Mouse (Mus musculus): ENCODE data around the gene Pcp2. TPM values are rescaled to one million over a fixed set of nuclear protein-coding genes. Genes with fewer than 3 reads are reported as not detected.

Gene Pcp2
- polyA plus RNA-seq, 1 experiment, result not detected

DNA sequence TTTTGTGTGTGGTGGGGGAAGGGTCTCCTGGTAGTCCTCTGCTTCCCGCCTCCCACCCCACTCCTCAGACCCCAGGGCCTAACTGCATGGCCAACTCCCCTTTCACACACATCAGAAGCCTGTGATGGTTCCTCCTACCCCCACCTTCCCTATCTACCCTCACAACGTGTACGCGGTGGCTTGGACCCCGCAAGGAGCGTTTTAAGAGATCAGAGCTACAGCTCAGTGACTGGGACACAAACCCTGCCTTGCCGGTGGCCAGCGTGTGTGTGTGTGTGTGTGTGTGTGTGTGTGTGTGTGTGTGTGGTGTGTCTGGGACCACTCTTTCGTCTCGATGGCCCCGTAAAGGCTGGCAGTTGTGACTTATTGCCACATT is 37.1 kb downstream of the Pcp2 start:
- TF ChIP-seq GATA1 (IDR thresholded peaks at IDR 0.05; ENCODE audit: low read length), result no peak

DNA sequence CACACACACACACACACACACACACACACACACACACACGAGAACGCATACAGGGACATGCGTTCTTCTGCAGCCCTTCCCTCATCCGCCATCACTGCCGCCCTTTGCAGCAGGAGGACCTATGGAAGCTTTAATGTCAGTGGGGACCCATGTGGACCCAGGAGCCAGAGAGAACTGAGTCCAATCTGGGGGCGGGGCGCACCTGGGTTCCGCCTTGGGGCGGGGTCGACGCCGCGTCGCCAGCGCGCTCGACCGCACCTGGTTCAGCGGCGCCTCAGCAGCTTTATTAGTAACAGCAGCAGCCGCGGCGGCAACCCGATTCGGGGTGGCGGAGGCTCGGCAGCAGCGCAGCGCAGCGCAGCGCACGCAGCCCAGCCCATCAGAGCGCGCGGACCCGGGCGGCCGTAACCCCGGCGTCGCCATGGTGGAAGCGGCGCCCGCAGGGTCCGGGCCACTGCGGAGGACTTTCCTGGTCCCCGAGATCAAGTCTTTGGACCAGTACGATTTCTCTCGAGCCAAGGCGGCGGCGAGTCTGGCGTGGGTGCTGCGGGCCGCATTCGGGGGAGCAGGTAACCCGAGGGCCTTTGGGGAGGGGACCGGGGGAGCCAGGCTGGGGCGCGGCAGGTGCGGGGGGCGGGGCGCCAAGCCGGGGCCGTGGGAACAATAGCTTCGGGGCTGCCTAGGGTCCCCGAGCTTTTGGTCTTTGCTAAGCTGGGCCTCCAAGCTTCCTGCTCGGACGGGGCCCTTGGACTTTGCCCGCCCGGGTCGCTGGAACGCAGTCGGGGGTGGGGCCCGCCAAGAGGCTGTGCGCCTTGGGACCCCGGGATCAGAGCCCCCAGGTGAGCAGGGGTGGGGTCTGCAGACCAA is 37.7 kb downstream of the Pcp2 start:
- no peak for TF ChIP-seq GATA1 (IDR thresholded peaks at IDR 0.05; ENCODE audit: low read length)

DNA sequence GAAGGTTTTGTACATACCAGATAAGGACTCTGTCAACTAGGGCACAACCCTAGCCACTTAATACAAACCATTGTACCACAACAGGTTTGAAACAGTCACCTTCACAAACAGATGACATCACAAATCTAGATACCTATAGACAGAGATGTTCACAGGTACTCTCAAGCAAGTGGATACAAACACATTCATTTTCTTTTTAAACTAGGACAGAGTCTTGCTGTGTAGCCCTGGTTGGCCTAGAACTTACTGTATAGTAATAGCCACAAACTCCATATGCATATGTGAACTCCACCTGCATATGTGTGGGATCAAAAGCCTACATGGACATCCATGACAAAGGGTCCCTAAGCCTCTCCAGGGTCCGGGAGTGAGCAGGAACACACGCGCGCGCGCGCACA is 38.4 kb downstream of the Pcp2 start, which contains the start of gene Camsap3:
Gene Camsap3, plus strand, starts transcription at position 301 of the 398 bp plus-strand sequence.
- no peak for TF ChIP-seq GATA1 (IDR thresholded peaks at IDR 0.05; ENCODE audit: low read length)

DNA sequence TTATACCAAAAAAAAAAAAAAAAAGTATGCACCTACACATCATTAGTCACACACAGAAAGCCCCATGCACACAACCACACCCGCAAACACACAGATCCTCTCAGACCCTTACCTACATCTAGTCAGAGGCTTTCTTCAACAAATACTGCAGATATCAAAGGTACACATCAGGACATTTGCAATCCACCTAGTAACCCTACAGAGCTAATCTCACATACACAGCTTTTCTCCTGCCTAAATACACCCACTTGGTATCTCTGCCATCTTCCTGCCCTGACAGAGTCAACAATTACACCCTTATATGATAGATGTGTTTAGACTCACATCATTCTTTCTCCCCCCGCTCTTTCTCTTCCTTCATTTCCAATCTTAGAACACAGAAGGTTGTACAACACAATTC is 38.9 kb downstream of the Pcp2 start:
- TF ChIP-seq GATA1 (IDR thresholded peaks at IDR 0.05; ENCODE audit: low read length), result no peak

DNA sequence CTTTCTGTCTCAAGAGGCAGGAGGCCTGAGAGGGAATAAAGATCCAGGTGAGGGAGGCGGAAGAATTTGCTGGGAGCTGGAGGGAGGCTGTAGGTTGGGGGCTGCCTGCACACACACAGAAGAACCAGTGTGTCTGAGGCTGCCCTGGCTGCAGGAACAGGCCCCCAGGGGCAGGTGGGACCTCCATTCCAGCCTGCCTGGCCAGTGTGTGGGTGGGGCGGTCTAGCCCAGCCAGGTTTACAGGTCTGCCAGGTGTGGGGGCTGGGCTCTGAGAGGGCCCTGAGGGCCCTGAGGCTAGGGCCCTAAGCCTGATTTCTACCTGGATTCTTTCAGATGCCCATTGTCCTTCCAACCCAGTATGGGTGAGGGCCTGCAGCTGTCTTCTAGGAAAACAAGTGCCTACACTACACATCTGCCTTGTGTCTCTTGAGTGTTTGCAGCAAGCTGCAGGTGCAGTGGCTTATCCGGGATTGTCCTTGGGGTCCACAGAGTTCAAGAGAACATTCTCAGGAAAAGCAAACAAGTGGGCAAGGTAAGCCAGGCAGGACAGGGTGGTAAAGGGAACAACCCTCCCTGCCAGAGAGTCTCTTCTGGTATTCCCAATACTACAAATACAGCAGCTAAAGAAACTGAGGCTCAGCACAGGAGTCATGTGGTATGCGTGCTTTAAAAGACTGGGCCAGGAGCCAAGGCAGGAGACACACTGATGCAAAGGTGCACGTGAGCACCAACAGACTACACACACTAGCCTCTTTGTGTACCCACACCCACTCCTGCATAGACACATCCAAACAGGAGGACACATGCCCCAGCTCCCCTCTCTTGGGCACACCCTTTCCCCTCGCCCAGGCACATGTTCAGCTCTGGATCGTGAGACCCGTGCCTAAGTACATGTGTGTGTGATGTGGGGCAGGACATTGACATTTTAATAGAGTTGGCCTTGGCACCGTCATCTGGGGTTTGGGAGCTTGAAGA is 45.7 kb downstream of the Pcp2 start:
- no peak for TF ChIP-seq GATA1 (IDR thresholded peaks at IDR 0.05; ENCODE audit: low read length)

DNA sequence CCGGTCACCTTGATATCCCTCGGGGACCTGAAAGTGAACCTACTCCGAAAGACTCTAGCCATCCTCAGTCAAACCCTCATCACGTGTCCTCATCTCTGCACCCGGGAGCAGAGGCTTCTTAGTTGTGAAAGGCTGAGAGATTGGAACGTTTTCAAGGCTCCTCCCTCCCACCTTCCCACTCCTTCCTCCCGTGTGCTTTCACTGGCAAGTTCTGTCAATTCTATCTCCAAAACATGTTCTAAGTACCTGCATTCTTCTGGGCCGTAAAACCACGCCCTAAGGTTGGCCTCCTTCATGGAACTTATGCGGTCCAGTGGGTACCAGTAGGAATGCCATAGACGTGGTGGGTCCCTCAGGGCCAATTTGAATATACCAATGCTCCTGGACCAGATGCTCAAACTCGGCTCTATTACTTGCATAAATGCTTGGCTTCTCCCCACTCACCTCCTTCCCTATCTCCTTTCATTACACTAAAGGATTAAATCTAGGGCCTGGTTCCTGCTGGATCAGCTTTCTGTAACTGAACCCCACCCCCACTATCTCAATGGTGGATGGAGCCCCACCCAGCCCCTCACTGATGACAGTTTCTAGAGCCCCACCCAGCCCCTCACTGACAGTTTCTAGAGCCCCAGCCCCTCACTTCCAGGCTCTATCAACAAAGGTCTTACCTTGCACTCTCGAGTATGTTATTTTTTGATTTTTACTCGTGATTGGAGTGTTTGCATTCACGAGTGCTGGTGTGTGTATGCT is 49.0 kb downstream of the Pcp2 start:
- no peak for TF ChIP-seq GATA1 (IDR thresholded peaks at IDR 0.05; ENCODE audit: low read length)

DNA sequence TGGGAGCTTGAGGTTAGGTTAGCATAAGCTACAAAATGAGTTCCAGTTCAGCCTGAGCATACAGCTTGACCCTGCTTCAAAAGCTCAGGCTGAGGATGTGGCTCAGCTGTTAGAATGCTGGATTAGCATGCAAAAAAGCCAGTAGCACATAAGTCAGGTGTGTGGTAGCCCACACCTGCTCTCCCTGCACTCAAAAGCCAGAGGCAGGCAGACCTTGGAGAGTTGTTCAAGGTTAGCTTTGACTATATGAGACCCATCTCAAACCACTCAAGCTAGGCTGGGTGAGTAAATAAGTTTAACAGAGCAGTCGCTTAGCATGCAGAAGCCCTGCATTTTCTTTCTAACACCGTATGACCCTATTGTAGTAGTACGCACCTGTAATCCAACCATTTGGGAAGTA is 50.8 kb downstream of the Pcp2 start:
- no peak for TF ChIP-seq GATA1 (IDR thresholded peaks at IDR 0.05; ENCODE audit: low read length)

Other genes starting within 250 kb of the Pcp2 start
- gene Arhgef18, start 232.5 kb downstream of the Pcp2 start, polyA plus RNA-seq (2012), result 24.9 and 32.4 TPM in 2 replicates
- gene Pex11g, start 157.9 kb downstream of the Pcp2 start, polyA plus RNA-seq (2012), result 0.45 and 0.79 TPM in 2 replicates
- gene Tex45, start 154.7 kb downstream of the Pcp2 start, polyA plus RNA-seq (2012), result 0.04 TPM in 1 of 2 replicates, not detected in the other
- 14.9 and 16.7 TPM in 2 replicates for gene Zfp358, start 132.4 kb downstream of the Pcp2 start, polyA plus RNA-seq (2012)
- 106 and 187 TPM in 2 replicates for gene Mcoln1, start 125.1 kb downstream of the Pcp2 start, polyA plus RNA-seq (2012)
- gene Pnpla6, start 110.2 kb downstream of the Pcp2 start, polyA plus RNA-seq (2012), result 23.2 and 24.6 TPM in 2 replicates
- not detected in 2 replicates for gene C330021F23Rik, start 57.6 kb downstream of the Pcp2 start, polyA plus RNA-seq (2012)
- not detected in 2 replicates for gene Camsap3, start 38.3 kb downstream of the Pcp2 start, polyA plus RNA-seq (2012)
- gene Xab2, start 4.2 kb downstream of the Pcp2 start, polyA plus RNA-seq (2012), result 38.8 and 51.5 TPM in 2 replicates
- 50.5 and 55.8 TPM in 2 replicates for gene Pet100, start 4.0 kb downstream of the Pcp2 start, polyA plus RNA-seq (2012)
- 250 and 417 TPM in 2 replicates for gene Stxbp2, start 5.4 kb upstream of the Pcp2 start, polyA plus RNA-seq (2012)
- not detected in 2 replicates for gene Retn, start 30.2 kb upstream of the Pcp2 start, polyA plus RNA-seq (2012)
- not detected in 2 replicates for gene Mcemp1, start 40.2 kb upstream of the Pcp2 start, polyA plus RNA-seq (2012)
- not detected in 2 replicates for gene Fcor, start 46.8 kb upstream of the Pcp2 start, polyA plus RNA-seq (2012)
- 22.4 and 25.8 TPM in 2 replicates for gene Trappc5, start 50.8 kb upstream of the Pcp2 start, polyA plus RNA-seq (2012)
- not detected in 2 replicates for gene Fcer2a, start 68.6 kb upstream of the Pcp2 start, polyA plus RNA-seq (2012)
- gene Clec4g, start 95.1 kb upstream of the Pcp2 start, polyA plus RNA-seq (2012), result not detected in 2 replicates
- not detected in 2 replicates for gene Cd209a, start 123.4 kb upstream of the Pcp2 start, polyA plus RNA-seq (2012)
- not detected in 2 replicates for gene Cd209e, start 228.8 kb upstream of the Pcp2 start, polyA plus RNA-seq (2012)

Data from G1E-ER4 (cell line).